Mouse (Mus musculus): ENCODE results near the gene Iqcb1. TPM values are rescaled to one million over a fixed set of nuclear protein-coding genes. Genes with fewer than 3 reads are reported as not detected.

Gene Iqcb1
- total RNA-seq, 1 experiment, result 16.8 TPM

- in situ Hi-C loops (cut with MboI; ENCODE audit: low sequenced_read_pairs in 2 of 2, unreplicated experiment in 2 of 2), result loop anchor here in 1 of 2 experiments (10.0 kb wide), 1 partner anchor 339 kb away; no protein-coding TSS in a partner anchor
- H3K36me3 ChIP-seq (ENCODE audit: control insufficient read depth, insufficient read depth, low read length, poor library complexity, severe bottlenecking), result no peaks in the 10 kb centered on the region
- no peak overlapping the region for H3K4me3 ChIP-seq (ENCODE audit: insufficient read depth in 1 of 2, low read depth in 1 of 2, low read length in 2 of 2, poor library complexity in 1 of 2, severe bottlenecking in 1 of 2)
- no peak overlapping the region for H3K9ac ChIP-seq (ENCODE audit: insufficient read depth, low read depth, low read length, poor library complexity, severe bottlenecking)
- H3K27ac ChIP-seq (ENCODE audit: insufficient read depth, low read depth, low read length, poor library complexity, severe bottlenecking), result no peak overlapping the region
- DNase-seq (ENCODE audit: low read depth, low spot score), result no peak
- H3K9me3 ChIP-seq (ENCODE audit: control insufficient read depth, insufficient read depth, low read depth, low read length), result no peaks in the 10 kb centered on the region
- TF ChIP-seq CHD2 (IDR thresholded peaks at IDR 0.05; ENCODE audit: low read depth, low read length), result no peak
- TF ChIP-seq HCFC1 (IDR thresholded peaks at IDR 0.05; ENCODE audit: borderline replicate concordance, insufficient read depth, low read length), result no peak
- no peak for TF ChIP-seq ZC3H11A (IDR thresholded peaks at IDR 0.05; ENCODE audit: borderline replicate concordance, low read depth, low read length)
- no peak for TF ChIP-seq MAFK (IDR thresholded peaks at IDR 0.05; ENCODE audit: insufficient read depth, low read depth, low read length)
- TF ChIP-seq ZNF384 (IDR thresholded peaks at IDR 0.05; ENCODE audit: low read depth, low read length), result no peak
- no peaks in the 10 kb centered on the region; a peak in 1 of 4 replicates for H3K4me1 ChIP-seq (ENCODE audit: control insufficient read depth in 2 of 2, insufficient read depth in 2 of 2, low read length in 2 of 2, poor library complexity in 1 of 2)
Measured at GRCm38 (mm10) chr16:36813680-36814079, 14.5 kb upstream of the Iqcb1 start.

- no peak for DNase-seq (ENCODE audit: low read depth, low spot score)
- TF ChIP-seq MAFK (IDR thresholded peaks at IDR 0.05; ENCODE audit: insufficient read depth, low read depth, low read length) (no peak), ZNF384 (IDR thresholded peaks at IDR 0.05; ENCODE audit: low read depth, low read length) (no peak), ZC3H11A (IDR thresholded peaks at IDR 0.05; ENCODE audit: borderline replicate concordance, low read depth, low read length) (no peak), CHD2 (IDR thresholded peaks at IDR 0.05; ENCODE audit: low read depth, low read length) (no peak), HCFC1 (IDR thresholded peaks at IDR 0.05; ENCODE audit: borderline replicate concordance, insufficient read depth, low read length) (no peak)
- Histone ChIP-seq H3K4me3 (ENCODE audit: insufficient read depth in 1 of 2, low read depth in 1 of 2, low read length in 2 of 2, poor library complexity in 1 of 2, severe bottlenecking in 1 of 2) (no peak overlapping the region), H3K9me3 (ENCODE audit: control insufficient read depth, insufficient read depth, low read depth, low read length) (no peaks in the 10 kb centered on the region), H3K27ac (ENCODE audit: insufficient read depth, low read depth, low read length, poor library complexity, severe bottlenecking) (no peak overlapping the region), H3K36me3 (ENCODE audit: control insufficient read depth, insufficient read depth, low read length, poor library complexity, severe bottlenecking) (no peaks in the 10 kb centered on the region), H3K4me1 (ENCODE audit: control insufficient read depth in 2 of 2, insufficient read depth in 2 of 2, low read length in 2 of 2, poor library complexity in 1 of 2) (peaks cover 2 to 3% of the 10 kb centered on the region in 2 experiments; a peak in 3 of 4 replicates), H3K9ac (ENCODE audit: insufficient read depth, low read depth, low read length, poor library complexity, severe bottlenecking) (no peak overlapping the region)
- in situ Hi-C loops (cut with MboI; ENCODE audit: low sequenced_read_pairs in 2 of 2, unreplicated experiment in 2 of 2), result loop anchor here in 1 of 2 experiments (10.0 kb wide), 1 partner anchor 342 kb away; no protein-coding TSS in a partner anchor
Measured at GRCm38 (mm10) chr16:36816916-36817315, 11.3 kb upstream of the Iqcb1 start.

GRCm38 (mm10) chr16:36817321-36817926, 10.8 kb upstream of the Iqcb1 start:
- Histone ChIP-seq H3K4me1 (ENCODE audit: control insufficient read depth in 2 of 2, insufficient read depth in 2 of 2, low read length in 2 of 2, poor library complexity in 1 of 2) (peaks cover 2 to 4% of the 10 kb centered on the region in 2 experiments; a peak in 3 of 4 replicates), H3K9me3 (ENCODE audit: control insufficient read depth, insufficient read depth, low read depth, low read length) (no peaks in the 10 kb centered on the region), H3K4me3 (ENCODE audit: insufficient read depth in 1 of 2, low read depth in 1 of 2, low read length in 2 of 2, poor library complexity in 1 of 2, severe bottlenecking in 1 of 2) (no peak overlapping the region), H3K36me3 (ENCODE audit: control insufficient read depth, insufficient read depth, low read length, poor library complexity, severe bottlenecking) (no peaks in the 10 kb centered on the region), H3K27ac (ENCODE audit: insufficient read depth, low read depth, low read length, poor library complexity, severe bottlenecking) (no peak overlapping the region), H3K9ac (ENCODE audit: insufficient read depth, low read depth, low read length, poor library complexity, severe bottlenecking) (no peak overlapping the region)
- peak; percentile 77 for DNase-seq (ENCODE audit: low read depth, low spot score)
- TF ChIP-seq MAFK (IDR thresholded peaks at IDR 0.05; ENCODE audit: insufficient read depth, low read depth, low read length) (no peak), ZC3H11A (IDR thresholded peaks at IDR 0.05; ENCODE audit: borderline replicate concordance, low read depth, low read length) (peak; percentile 92), ZNF384 (IDR thresholded peaks at IDR 0.05; ENCODE audit: low read depth, low read length) (no peak), HCFC1 (IDR thresholded peaks at IDR 0.05; ENCODE audit: borderline replicate concordance, insufficient read depth, low read length) (no peak)
- in situ Hi-C loops (cut with MboI; ENCODE audit: low sequenced_read_pairs in 2 of 2, unreplicated experiment in 2 of 2), result loop anchor here in 1 of 2 experiments (10.0 kb wide), 1 partner anchor 343 kb away; no protein-coding TSS in a partner anchor

- DNase-seq (ENCODE audit: low read depth, low spot score), result no peak
- Histone ChIP-seq H3K4me3 (ENCODE audit: insufficient read depth in 1 of 2, low read depth in 1 of 2, low read length in 2 of 2, poor library complexity in 1 of 2, severe bottlenecking in 1 of 2) (no peak overlapping the region), H3K27ac (ENCODE audit: insufficient read depth, low read depth, low read length, poor library complexity, severe bottlenecking) (no peak overlapping the region), H3K9ac (ENCODE audit: insufficient read depth, low read depth, low read length, poor library complexity, severe bottlenecking) (no peak overlapping the region), H3K9me3 (ENCODE audit: control insufficient read depth, insufficient read depth, low read depth, low read length) (no peaks in the 10 kb centered on the region), H3K36me3 (ENCODE audit: control insufficient read depth, insufficient read depth, low read length, poor library complexity, severe bottlenecking) (no peaks in the 10 kb centered on the region), H3K4me1 (ENCODE audit: control insufficient read depth in 2 of 2, insufficient read depth in 2 of 2, low read length in 2 of 2, poor library complexity in 1 of 2) (peaks cover 2 to 4% of the 10 kb centered on the region in 2 experiments; a peak in 3 of 4 replicates)
- TF ChIP-seq ZNF384 (IDR thresholded peaks at IDR 0.05; ENCODE audit: low read depth, low read length) (no peak), MAFK (IDR thresholded peaks at IDR 0.05; ENCODE audit: insufficient read depth, low read depth, low read length) (no peak), ZC3H11A (IDR thresholded peaks at IDR 0.05; ENCODE audit: borderline replicate concordance, low read depth, low read length) (no peak), HCFC1 (IDR thresholded peaks at IDR 0.05; ENCODE audit: borderline replicate concordance, insufficient read depth, low read length) (no peak), CHD2 (IDR thresholded peaks at IDR 0.05; ENCODE audit: low read depth, low read length) (no peak)
- in situ Hi-C loops (cut with MboI; ENCODE audit: low sequenced_read_pairs in 2 of 2, unreplicated experiment in 2 of 2), result no loop called here
Measured at GRCm38 (mm10) chr16:36820016-36820415, 8.2 kb upstream of the Iqcb1 start.

Measured in ES-E14 (cell line).